Mouse (Mus musculus) thymus, postnatal 36 days (tissue): ENCODE data around the gene Hnrnpf.

Source experiments
- DNase-seq, 2 experiments: peaks; one replicate each; pipeline ENCODE4 v3.0.0; 2022; ENCODE audit warnings: mixed read lengths in 2 of 2

Hnrnpf gene

GRCm38 (mm10) chr6:117926871-117927491 lies 26.9 kb downstream of the Hnrnpf start:
- no peak for DNase-seq

GRCm38 (mm10) chr6:117927955-117928354 lies 27.8 kb downstream of the Hnrnpf start:
- no peak for DNase-seq

GRCm38 (mm10) chr6:117928746-117929145 lies 28.6 kb downstream of the Hnrnpf start:
- no peak for DNase-seq

GRCm38 (mm10) chr6:117929945-117930655 lies 30.0 kb downstream of the Hnrnpf start:
- DNase-seq = no peak

- DNase-seq = no peak
These were observed 32.4 kb downstream of the Hnrnpf start for GRCm38 (mm10) chr6:117932325-117933051.

- no peak for DNase-seq
These were observed 34.2 kb downstream of the Hnrnpf start for GRCm38 (mm10) chr6:117934301-117934700.

GRCm38 (mm10) chr6:117935681-117936612 lies 35.8 kb downstream of the Hnrnpf start:
- DNase-seq = no peak

- DNase-seq = peak in 1 of 2 experiments; percentile 29
These were observed 37.3 kb downstream of the Hnrnpf start, which contains the start of gene Fxyd4 for GRCm38 (mm10) chr6:117937222-117937932. Gene Fxyd4, minus strand, starts transcription at chr6:117937692.

GRCm38 (mm10) chr6:117938951-117939350 lies 38.8 kb downstream of the Hnrnpf start:
- no peak for DNase-seq

- no peak for DNase-seq
These were observed 42.6 kb downstream of the Hnrnpf start for GRCm38 (mm10) chr6:117942769-117943168.

- no peak for DNase-seq
These were observed 43.8 kb downstream of the Hnrnpf start for GRCm38 (mm10) chr6:117943899-117944298.

GRCm38 (mm10) chr6:117952330-117952729 lies 52.2 kb downstream of the Hnrnpf start:
- DNase-seq = peak in 1 of 2 experiments; percentile 11

GRCm38 (mm10) chr6:117956161-117956560 lies 56.0 kb downstream of the Hnrnpf start:
- DNase-seq = no peak

- DNase-seq = no peak
These were observed 56.9 kb downstream of the Hnrnpf start for GRCm38 (mm10) chr6:117956851-117957501.

- DNase-seq = no peak
These were observed 63.1 kb downstream of the Hnrnpf start for GRCm38 (mm10) chr6:117963201-117963600.

- no peak for DNase-seq
These were observed 66.6 kb downstream of the Hnrnpf start for GRCm38 (mm10) chr6:117966729-117967128.
